Mouse (Mus musculus) intestine, embryonic 14.5 days (tissue): ENCODE results near the gene Zc3h7a. TPM values are rescaled to one million over a fixed set of nuclear protein-coding genes. Genes with fewer than 3 reads are reported as not detected.

Experiments
- ATAC-seq: fragments of 200-750 bp; cut with Nextera tagmentation; replicated peaks from 2 replicates; pipeline ENCODE4 v1.8.0; 2017; ENCODE audit warnings: low read depth, moderate number of reproducible peaks, moderate TSS enrichment, moderate library complexity; ENCODE audit not compliant: low FRiP score, low TSS enrichment
- DNase-seq: peaks from one replicate; pipeline ENCODE4 v3.0.0-alpha.2; 2018; ENCODE audit warnings: low spot score
- H3K27ac ChIP-seq: fragments of 300-500 bp; sonication (generic); 2 replicates; pipeline ENCODE4 v1.5.1; 2014; ENCODE audit warnings: low read depth, mild to moderate bottlenecking, control low read depth
- H3K27me3 ChIP-seq: fragments of 300-500 bp; sonication (generic); replicated peaks from 2 replicates; pipeline ENCODE4 v1.6.1; 2014; ENCODE audit warnings: low read length, control low read depth; ENCODE audit not compliant: control insufficient read depth, insufficient read depth
- H3K36me3 ChIP-seq: fragments of 300-500 bp; sonication (generic); 2 replicates; pipeline ENCODE4 v1.6.1; 2014; ENCODE audit warnings: low read length, control low read depth; ENCODE audit not compliant: control insufficient read depth, insufficient read depth
- H3K4me1 ChIP-seq: fragments of 300-500 bp; sonication (generic); replicated peaks from 2 replicates; pipeline ENCODE4 v1.6.1; 2014; ENCODE audit warnings: low read length, control low read depth, mixed read lengths; ENCODE audit not compliant: control insufficient read depth, insufficient read depth
- H3K4me2 ChIP-seq: fragments of 300-500 bp; sonication (generic); 2 replicates; pipeline ENCODE4 v1.6.1; 2014; ENCODE audit warnings: low read length
- H3K4me3 ChIP-seq: fragments of 300-500 bp; sonication (generic); 2 replicates; pipeline ENCODE4 v1.5.1; 2014; ENCODE audit warnings: low read depth, low read length, control low read depth, mixed read lengths
- H3K9ac ChIP-seq: fragments of 300-500 bp; sonication (generic); 2 replicates; pipeline ENCODE4 v1.6.1; 2014; ENCODE audit warnings: mild to moderate bottlenecking, low read length
- H3K9me3 ChIP-seq: fragments of 300-500 bp; sonication (generic); 2 replicates; pipeline ENCODE4 v1.6.1; 2016; ENCODE audit warnings: low read length, control low read depth; ENCODE audit not compliant: control insufficient read depth
- WGBS: fragments of 180-500 bp; shearing (Covaris S2); extraction: QIAGEN DNeasy Blood & Tissue Kit; methylation state at CpG from one replicate; pipeline ENCODE4 v1.1.7; 2014; 5-methylcytosine and 5-hydroxymethylcytosine counted together
- microRNA-seq: library from miRNA; unstranded; fragments of <30 nt; microRNA quantifications from one replicate; pipeline ENCODE4, GENCODE M21; 2016
- polyA plus RNA-seq: library from polyadenylated mRNA; unstranded; fragments of >200 nt; fragmentation: Nextera tagmentation; extraction: Ambion mirVana; gene quantifications from 2 replicates; pipeline ENCODE4 v1.2.1, GENCODE M21; 2014

Gene Zc3h7a
- polyA plus RNA-seq, 1 experiment from 2014 or later = 94.7 TPM

DNA sequence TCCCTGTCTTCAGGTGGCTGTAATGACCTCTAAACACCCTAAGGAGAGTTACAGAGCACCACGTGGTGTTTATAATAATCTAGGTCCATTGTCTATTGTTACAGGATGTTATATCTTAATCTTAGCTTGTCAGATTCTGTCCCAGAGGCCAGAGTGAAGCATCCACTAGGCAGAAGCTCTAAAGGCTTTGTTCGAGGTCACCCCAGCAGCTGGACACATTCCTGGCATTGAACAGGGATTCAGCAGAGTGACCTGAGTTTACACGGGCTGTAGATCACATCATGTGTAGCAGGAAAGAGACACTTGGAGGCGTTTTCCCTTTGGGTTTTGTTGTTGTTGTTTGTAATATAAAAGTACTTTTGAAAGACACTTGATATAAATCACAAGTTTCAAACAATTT, 84.1 kb downstream of the Zc3h7a start:
- Histone ChIP-seq H3K4me2 (no peak overlapping the region), H3K27ac (no peak overlapping the region), H3K9me3 (no peaks in the 10 kb centered on the region), H3K27me3 (no peaks in the 10 kb centered on the region), H3K36me3 (peaks cover 73% of the 10 kb centered on the region), H3K4me1 (no peaks in the 10 kb centered on the region), H3K4me3 (no peak overlapping the region), H3K9ac (no peak overlapping the region)
- WGBS = 72% methylated on average over 4 of the region's 4 CpGs
- DNase-seq = no peak
- no peak for ATAC-seq

DNA sequence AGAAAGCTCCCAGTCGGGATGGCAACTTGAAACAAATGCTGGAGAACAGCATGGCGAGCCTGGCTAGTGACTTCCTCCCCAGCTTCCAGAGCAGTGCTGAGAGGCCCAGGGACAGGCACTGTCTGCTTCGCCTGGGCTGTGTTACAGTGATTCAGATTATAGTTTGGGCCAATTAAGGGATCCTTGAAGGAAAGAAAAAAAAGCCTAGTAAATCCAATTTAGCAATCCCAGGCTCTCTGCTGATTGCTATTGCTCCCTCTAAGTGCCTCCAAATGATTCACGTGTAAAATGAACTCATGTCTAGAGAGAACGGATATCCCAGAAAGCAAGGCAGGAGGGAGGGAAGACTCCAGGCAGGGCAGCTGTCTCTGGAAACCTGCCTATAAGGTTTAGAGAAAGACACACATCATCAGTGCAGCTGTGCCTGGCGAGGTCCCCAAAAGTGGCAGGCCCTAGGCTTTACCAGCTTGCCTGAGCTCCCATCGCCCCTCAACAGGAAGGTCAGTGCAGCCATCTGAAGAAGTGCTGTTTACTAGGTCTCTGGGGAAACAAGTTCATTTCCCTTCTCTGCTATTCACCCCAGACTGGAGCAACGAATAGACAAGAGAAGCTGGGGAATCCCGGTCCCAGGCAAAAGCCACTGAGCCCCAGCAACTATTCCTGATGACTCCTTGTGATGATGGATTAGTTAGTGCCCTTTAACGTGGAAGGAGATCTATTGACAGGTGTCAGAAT, 85.2 kb downstream of the Zc3h7a start:
- Histone ChIP-seq H3K4me2 (no peak overlapping the region), H3K27me3 (no peaks in the 10 kb centered on the region), H3K4me1 (no peaks in the 10 kb centered on the region), H3K9ac (no peak overlapping the region), H3K9me3 (no peaks in the 10 kb centered on the region), H3K27ac (no peak overlapping the region), H3K4me3 (no peak overlapping the region), H3K36me3 (peaks cover 71% of the 10 kb centered on the region)
- no peak for ATAC-seq
- WGBS = 80% methylated on average over 10 of the region's 10 CpGs
- no peak for DNase-seq

DNA sequence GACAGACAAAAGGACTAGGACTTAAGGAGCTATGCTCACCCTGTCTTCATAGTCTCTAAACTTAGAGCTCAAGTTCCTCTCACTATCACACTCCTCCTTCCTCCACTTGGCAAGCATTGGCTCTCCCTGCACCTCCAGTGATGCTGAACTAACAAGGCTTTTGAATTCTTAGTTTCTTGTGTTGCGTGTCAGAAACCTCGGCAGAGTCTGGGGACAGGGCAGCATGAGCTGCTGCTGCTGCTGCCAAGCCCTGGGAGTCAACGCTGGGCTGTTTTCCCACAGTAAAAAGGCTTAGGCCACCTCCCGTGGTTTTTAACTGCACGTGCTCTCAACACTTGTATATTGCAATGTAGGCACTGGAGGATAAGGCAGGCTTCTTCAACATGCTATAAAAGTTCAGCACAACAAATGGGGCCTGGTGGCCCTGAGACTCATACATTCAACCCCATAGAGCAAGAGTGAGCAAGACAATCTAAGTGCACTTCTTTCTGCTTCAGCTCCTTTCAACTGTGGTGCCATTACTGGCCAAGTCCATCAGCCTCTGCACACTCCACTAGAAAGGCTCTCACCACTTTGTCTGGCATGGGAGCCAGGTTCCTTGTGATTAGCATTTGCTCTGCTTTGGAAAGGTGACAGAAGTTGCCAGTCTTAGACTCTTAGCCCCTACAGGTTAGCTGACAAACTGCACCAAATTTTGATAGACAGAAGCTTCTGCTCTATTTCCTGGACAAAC, 89.2 kb downstream of the Zc3h7a start:
- Histone ChIP-seq H3K9me3 (no peaks in the 10 kb centered on the region), H3K27ac (no peak overlapping the region), H3K36me3 (peaks cover 92% of the 10 kb centered on the region), H3K4me1 (no peaks in the 10 kb centered on the region), H3K9ac (no peak overlapping the region), H3K27me3 (no peaks in the 10 kb centered on the region), H3K4me3 (no peak overlapping the region), H3K4me2 (no peak overlapping the region)
- ATAC-seq (no peak), DNase-seq (no peak)
- WGBS = 88% methylated on average over 5 of the region's 5 CpGs

Small RNA genes lying within 50 kb of the gene (microRNA-seq; reads per million reads assigned to microRNA genes)
- gene Gm23935 = 25.9 reads per million, percentile 48 among the genes with 10 or more reads in this experiment

Other genes with a start within 250 kb of the Zc3h7a start
- gene Snn, start 115.4 kb downstream of the Zc3h7a start, polyA plus RNA-seq = 33.7 and 42.8 TPM in 2 replicates
- gene Litaf, start 110.2 kb downstream of the Zc3h7a start, polyA plus RNA-seq = 106 and 112 TPM in 2 replicates
- 34.8 and 39.2 TPM in 2 replicates for gene Txndc11, start 41.7 kb downstream of the Zc3h7a start, polyA plus RNA-seq
- gene Rsl1d1, start 26.9 kb upstream of the Zc3h7a start, polyA plus RNA-seq = 216 and 230 TPM in 2 replicates
- 90.4 and 92.3 TPM in 2 replicates for gene Gspt1, start 77.9 kb upstream of the Zc3h7a start, polyA plus RNA-seq
- gene Tnfrsf17, start 137.4 kb upstream of the Zc3h7a start, polyA plus RNA-seq = 0.23 TPM in 1 of 2 replicates, not detected in the other
- gene Snx29, start 146.5 kb upstream of the Zc3h7a start, polyA plus RNA-seq = 6.3 and 8.1 TPM in 2 replicates